Mouse (Mus musculus) spleen, postnatal 14 days (tissue): ENCODE data around the gene Mettl7a3.
A peak's percentile ranks its signal among the peaks of the same experiment; 100 is the strongest.

Source experiments
- DNase-seq, 2 experiments: peaks; one replicate each; pipeline ENCODE4 v3.0.0; 2021 to 2022; ENCODE audit warnings: low spot score in 2 of 2

The Mettl7a3 gene

DNA sequence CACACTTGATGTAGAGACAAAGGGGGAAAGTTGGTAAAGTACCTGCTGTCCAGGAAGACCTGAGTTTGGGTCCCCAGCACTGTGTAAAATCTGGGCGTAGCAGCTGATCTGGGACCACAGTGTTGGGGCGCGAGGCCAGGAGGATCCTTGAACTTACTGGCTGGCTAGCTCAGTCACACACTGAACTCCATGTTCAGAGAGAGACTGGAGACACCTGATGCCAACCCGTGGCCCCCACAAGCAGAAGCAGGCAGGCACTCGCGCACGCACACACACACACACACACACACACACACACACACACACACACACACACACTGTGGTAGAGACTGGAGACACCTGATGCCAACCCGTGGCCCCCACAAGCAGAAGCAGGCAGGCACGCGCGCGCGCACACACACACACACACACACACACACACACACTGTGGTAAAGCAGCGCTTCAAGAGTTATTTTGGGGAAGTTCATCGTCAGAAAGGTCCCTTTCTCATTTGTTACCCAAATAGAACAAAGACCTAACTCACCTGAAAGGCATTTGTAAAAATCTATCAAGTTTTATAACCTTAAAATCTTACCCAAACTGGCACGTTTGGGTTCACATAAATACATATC is 53.6 kb downstream of the Mettl7a3 start:
- DNase-seq, result peak in 1 of 2 experiments; percentile 12

DNA sequence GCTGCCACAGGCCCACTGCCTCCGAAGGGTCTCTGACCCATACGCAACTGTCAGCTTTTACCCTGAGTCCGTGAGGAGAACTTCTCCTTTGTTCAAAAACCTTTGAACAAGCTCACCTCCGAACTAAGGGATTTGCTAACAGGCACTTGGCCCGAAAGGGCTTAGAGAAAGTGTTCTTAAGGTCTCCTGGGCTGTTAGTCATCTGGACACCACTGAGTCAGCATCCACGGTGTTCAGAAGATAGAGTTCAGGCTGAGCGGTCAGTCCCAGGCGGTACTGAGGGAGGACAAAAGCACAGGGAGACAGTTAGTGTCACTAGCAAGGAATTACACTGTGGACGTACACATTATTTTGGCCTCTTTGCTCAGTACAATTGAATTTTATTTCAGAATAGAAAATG is 54.2 kb downstream of the Mettl7a3 start:
- no peak for DNase-seq
